Mouse (Mus musculus) lung, postnatal 36 days (tissue): Measurements from ENCODE around the gene Lars2.

ENCODE experiments used
- DNase-seq: peaks from one replicate; pipeline ENCODE4 v3.0.0; 2022; ENCODE audit warnings: mixed read lengths

The Lars2 gene

GRCm38 (mm10) chr9:123394856-123395255, 28.1 kb downstream of the Lars2 start:
- DNase-seq: no peak

DNA sequence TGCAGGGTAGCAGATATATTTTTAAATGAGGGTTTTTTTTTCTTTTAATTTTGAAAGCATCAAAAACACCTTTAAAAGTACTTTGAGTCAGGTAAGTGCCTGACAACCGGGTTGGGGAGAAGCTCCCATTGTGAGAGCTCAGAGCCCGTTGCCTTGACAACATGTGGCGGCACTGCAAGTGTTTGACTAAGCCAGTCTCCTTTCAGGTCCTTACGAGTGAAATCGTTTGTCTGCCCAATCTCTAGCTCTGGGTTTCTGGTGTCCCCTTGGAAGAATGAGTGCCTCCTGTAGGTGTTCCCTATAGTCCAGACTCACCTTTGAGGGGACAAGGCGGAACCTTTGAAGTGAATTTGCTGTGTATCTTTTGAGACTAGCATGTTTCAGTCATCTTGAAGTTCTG, 31.0 kb downstream of the Lars2 start:
- DNase-seq: peak; percentile 18

DNA sequence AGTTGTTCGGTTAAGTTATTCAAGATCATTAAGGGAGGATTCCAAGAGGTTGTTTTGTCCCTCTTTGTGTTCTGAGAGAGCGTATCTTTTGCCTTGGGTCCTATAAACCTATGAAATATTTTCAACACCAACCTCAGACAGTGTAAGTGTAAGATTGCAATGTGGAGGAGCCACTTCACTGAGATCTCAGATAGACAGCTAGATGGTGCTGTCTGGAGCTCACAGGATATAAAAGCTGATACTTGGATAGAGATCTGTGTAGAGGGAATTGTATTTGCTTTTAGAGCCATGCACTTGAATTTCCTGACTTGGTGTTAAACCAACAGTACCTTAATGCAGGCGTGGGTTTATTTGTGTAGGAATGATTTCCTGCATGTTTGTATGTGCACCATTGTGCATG, 35.5 kb downstream of the Lars2 start:
- DNase-seq: no peak

DNA sequence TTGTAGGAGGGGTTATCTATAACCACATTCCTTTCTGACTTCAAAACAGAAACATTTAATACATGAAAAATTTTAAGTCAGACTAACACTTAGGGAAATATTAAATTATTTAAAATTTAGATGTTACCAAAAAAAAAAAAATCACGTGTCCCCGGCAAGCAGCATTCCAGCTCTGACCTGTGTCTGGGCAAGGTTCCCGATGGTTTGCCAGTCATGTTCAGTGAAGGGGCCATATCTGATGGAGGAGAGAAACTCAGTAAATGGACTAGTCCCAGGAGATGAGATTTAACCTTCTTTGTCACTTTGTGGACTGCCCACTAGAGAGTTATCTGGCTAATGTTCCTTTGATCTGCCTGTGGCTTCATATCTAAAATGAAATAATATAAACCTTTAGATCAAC, 36.3 kb downstream of the Lars2 start:
- DNase-seq: no peak

- DNase-seq: no peak
Measured at GRCm38 (mm10) chr9:123405231-123405630, 38.5 kb downstream of the Lars2 start.

GRCm38 (mm10) chr9:123408771-123409170, 42.0 kb downstream of the Lars2 start:
- DNase-seq: no peak

- DNase-seq: no peak
Measured at GRCm38 (mm10) chr9:123429863-123430262, 63.1 kb downstream of the Lars2 start.

GRCm38 (mm10) chr9:123430973-123431372, 64.2 kb downstream of the Lars2 start:
- DNase-seq: peak; percentile 61

DNA sequence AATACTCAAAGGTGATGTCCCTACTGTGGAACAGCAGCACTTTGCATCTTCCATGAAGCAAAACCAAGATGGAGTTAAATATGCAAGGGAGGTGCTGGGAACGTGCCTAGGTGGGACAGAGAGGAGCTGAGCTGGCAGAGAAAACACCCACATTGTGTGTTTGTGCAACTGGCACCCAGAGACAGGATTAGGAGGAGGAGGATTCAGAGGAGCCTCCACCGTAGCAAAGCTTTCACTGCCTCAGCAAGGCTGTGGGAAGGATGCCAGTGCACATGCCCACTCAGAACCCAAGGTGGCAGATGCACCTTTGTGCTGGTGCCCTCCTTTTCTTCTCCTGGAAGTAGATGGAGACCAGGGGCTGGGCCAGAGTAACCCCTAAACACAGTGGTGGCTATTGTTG, 71.5 kb downstream of the Lars2 start:
- no peak for DNase-seq

DNA sequence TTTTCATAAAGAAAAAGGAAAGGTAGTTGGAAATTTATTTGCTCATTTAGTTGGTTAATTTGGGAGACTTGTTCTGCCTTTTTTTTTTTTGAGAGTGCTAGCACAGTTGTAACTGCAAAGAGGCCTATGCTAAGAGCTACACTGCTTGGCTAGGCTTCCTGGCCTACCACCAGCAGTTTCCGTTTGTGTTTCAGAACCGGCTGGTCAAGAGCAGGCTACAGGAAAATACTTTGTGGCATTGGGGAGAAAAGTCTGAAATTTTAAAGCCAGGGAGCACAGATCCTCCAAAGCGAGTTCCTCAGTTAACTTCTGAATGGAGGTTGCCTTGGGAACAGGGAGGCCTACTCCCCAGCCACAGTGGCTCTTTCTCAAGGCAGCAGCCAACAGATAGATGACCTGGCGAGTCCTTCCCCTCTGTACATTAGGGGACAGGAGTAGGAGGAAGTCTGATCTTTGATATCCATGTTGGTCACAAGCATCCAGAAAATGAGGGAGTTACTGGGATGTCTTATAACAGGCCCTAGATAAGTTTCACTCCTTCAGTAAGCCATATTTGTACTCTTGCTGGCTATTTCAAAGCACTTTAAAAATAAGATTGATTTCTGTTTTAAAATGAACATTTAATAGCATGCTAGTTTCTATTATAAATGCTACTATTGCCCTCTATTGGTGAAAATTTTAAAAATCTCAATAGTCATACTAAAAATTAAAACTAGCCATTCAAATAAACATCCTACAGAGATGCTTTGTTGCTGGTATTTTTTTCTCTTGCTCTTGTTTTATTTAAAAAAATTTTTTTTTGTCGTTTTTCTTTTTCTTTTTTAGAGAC, 73.7 kb downstream of the Lars2 start:
- no peak for DNase-seq

- DNase-seq: peak; percentile 41
Measured at GRCm38 (mm10) chr9:123447101-123447500, 80.4 kb downstream of the Lars2 start.

GRCm38 (mm10) chr9:123448594-123448993, 81.9 kb downstream of the Lars2 start:
- DNase-seq: no peak

- DNase-seq: peak; percentile 74
Measured at GRCm38 (mm10) chr9:123450174-123450573, 83.4 kb downstream of the Lars2 start.

GRCm38 (mm10) chr9:123451772-123452171, 85.0 kb downstream of the Lars2 start:
- DNase-seq: no peak

GRCm38 (mm10) chr9:123456634-123457602, 90.2 kb downstream of the Lars2 start:
- DNase-seq: no peak

DNA sequence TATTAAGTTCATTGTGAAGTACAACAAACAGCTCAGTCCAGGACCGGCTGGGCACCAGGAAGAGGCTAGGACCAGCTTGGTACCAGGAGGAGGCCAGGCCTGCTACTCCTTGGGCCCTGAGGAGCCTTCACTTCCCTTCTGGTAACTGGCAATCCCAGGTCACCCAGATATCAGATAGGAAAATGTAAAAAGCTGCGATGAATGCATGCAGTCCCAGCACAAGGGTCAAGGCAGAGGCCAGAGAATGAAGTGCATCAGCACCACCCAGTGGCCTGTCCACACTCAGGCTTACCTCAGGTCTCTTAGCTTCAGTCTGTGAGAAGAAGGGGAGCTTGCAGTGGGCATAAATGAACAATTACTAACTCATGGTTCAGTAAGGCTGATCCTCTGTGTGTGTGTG, 90.9 kb downstream of the Lars2 start:
- peak; percentile 41 for DNase-seq

- DNase-seq: peak; percentile 46
Measured at GRCm38 (mm10) chr9:123467141-123467620, 100.5 kb downstream of the Lars2 start.

GRCm38 (mm10) chr9:123468406-123469085, 101.8 kb downstream of the Lars2 start:
- DNase-seq: no peak

DNA sequence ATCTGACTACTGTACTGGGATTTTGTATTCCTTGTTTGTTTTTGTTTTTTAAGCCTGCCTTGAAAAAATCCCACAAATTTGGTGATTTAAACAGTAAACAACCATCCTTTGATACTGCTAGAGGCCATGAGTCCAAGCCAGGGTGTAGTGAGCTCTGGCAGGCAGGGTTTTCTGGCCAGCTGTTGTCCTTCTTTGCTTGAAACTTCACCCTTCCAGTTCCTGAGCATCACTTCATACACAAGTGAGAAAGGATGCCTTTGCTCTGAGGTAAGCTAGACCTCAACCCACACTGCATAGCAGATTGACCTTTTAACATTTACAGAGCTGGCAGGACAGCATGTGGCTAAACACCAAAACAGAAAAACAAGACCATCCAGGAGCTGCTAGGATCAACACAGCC, 102.4 kb downstream of the Lars2 start:
- no peak for DNase-seq

- no peak for DNase-seq
Measured at GRCm38 (mm10) chr9:123473377-123473776, 106.7 kb downstream of the Lars2 start.

GRCm38 (mm10) chr9:123475569-123475968, 108.8 kb downstream of the Lars2 start:
- DNase-seq: peak; percentile 58

DNA sequence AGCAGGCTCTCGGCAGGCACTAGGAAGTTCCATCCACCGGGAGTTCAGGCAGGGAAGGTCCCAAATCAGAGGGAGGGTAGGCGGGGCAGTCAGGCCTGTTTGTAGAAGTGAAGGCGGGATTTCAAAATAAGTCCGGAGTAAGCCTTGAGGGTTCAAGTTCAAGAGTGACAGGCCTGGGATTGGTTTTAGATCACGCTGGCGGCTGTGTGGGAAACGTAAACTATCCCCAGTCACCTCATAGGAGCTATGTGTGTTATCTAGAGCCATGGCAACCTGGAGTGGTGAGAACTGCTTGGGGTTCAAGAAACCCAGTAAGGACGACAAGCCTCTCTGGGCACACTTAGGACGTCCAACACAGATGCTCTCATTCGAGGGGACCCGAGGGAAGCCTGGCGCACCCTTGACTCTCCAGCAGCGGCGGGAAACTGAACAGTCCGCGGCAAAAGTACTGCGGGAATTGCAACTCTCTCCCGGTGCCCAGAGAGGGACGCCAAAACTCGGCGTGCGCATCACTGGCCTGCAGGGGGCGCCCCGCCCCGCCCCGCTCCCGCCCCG, 111.4 kb downstream of the Lars2 start:
- DNase-seq: peak; percentile 68
